Mouse (Mus musculus): ENCODE measurements around the gene Ermn. TPM values are rescaled to one million over a fixed set of nuclear protein-coding genes. Genes with fewer than 3 reads are reported as not detected.

The Ermn gene
- polyA plus RNA-seq, 1 experiment, result not detected

DNA sequence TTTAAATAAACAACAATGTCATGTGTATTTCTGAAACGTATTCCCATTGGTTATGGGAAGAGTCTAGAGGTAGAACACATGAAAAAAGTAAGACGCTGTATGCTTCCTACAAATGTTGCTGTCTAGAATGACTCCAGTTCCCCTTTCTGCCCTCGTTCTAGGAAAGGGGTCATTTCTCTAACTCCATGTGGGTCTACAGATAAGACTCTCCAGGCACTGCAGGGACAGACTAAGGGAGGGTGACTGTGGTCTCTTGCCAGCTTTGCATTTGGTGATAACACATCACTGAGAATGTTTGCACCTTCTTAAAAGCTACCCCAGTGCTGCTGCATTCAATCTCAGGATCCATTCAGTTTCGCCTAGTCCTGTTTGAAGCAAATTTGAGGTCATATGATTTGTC is 17.0 kb downstream of the Ermn start:
- Histone ChIP-seq H3K36me3 (ENCODE audit: control insufficient read depth, insufficient read depth, low read length) (no peaks in the 10 kb centered on the region), H3K27me3 (ENCODE audit: control insufficient read depth, insufficient read depth, low read length) (no peaks in the 10 kb centered on the region; the same call in 1 of the 2 replicates), H3K4me1 (ENCODE audit: control insufficient read depth, insufficient read depth, insufficient read length) (no peaks in the 10 kb centered on the region), H3K27ac (ENCODE audit: insufficient read depth, low read length) (no peak overlapping the region), H3K4me3 (ENCODE audit: extremely low read depth, insufficient read depth, insufficient read length) (no peak overlapping the region)
- 36% methylated on average over 4 of the region's 4 CpGs for WGBS
- TF ChIP-seq CTCF (IDR thresholded peaks at IDR 0.05; ENCODE audit: extremely low read depth, insufficient read depth, insufficient read length, insufficient replicate concordance) (no peak), POLR2A (IDR thresholded peaks at IDR 0.05; ENCODE audit: low read depth, low read length) (no peak)
- no peak for DNase-seq (ENCODE audit: low read depth in 1 of 2, low spot score in 2 of 2)

- Histone ChIP-seq H3K27me3 (ENCODE audit: control insufficient read depth, insufficient read depth, low read length) (no peaks in the 10 kb centered on the region), H3K36me3 (ENCODE audit: control insufficient read depth, insufficient read depth, low read length) (no peaks in the 10 kb centered on the region), H3K4me3 (ENCODE audit: extremely low read depth, insufficient read depth, insufficient read length) (no peak overlapping the region), H3K27ac (ENCODE audit: insufficient read depth, low read length) (no peak overlapping the region), H3K4me1 (ENCODE audit: control insufficient read depth, insufficient read depth, insufficient read length) (no peaks in the 10 kb centered on the region)
- no peak for DNase-seq (ENCODE audit: low read depth in 1 of 2, low spot score in 2 of 2)
- 95% methylated on average over 3 of the region's 3 CpGs for WGBS
- TF ChIP-seq POLR2A (IDR thresholded peaks at IDR 0.05; ENCODE audit: low read depth, low read length) (no peak), CTCF (IDR thresholded peaks at IDR 0.05; ENCODE audit: extremely low read depth, insufficient read depth, insufficient read length, insufficient replicate concordance) (no peak)
Observed at GRCm38 (mm10) chr2:58031431-58031830, 21.2 kb downstream of the Ermn start.

GRCm38 (mm10) chr2:58029404-58029803 is 23.3 kb downstream of the Ermn start:
- peak in 1 of 2 experiments; percentile 37 for DNase-seq (ENCODE audit: low read depth in 1 of 2, low spot score in 2 of 2)
- 20% methylated on average over 7 of the region's 7 CpGs for WGBS
- no peak overlapping the region; the same call in 1 of the 2 replicates for H3K4me3 ChIP-seq (ENCODE audit: extremely low read depth, insufficient read depth, insufficient read length)
- no peak for TF ChIP-seq POLR2A (IDR thresholded peaks at IDR 0.05; ENCODE audit: low read depth, low read length)
- peak; percentile 7; the same call in 1 of the 2 replicates for TF ChIP-seq CTCF (IDR thresholded peaks at IDR 0.05; ENCODE audit: extremely low read depth, insufficient read depth, insufficient read length, insufficient replicate concordance)
- no peaks in the 10 kb centered on the region for H3K4me1 ChIP-seq (ENCODE audit: control insufficient read depth, insufficient read depth, insufficient read length)
- H3K27ac ChIP-seq (ENCODE audit: insufficient read depth, low read length), result no peak overlapping the region
- H3K36me3 ChIP-seq (ENCODE audit: control insufficient read depth, insufficient read depth, low read length), result no peaks in the 10 kb centered on the region
- no peaks in the 10 kb centered on the region for H3K27me3 ChIP-seq (ENCODE audit: control insufficient read depth, insufficient read depth, low read length)

- WGBS, result 89% methylated on average over 5 of the region's 5 CpGs
- H3K4me3 ChIP-seq (ENCODE audit: extremely low read depth, insufficient read depth, insufficient read length), result no peak overlapping the region
Observed at GRCm38 (mm10) chr2:58026740-58027139, 25.9 kb downstream of the Ermn start.

GRCm38 (mm10) chr2:58023556-58023955 is 29.1 kb downstream of the Ermn start:
- Histone ChIP-seq H3K4me3 (ENCODE audit: extremely low read depth, insufficient read depth, insufficient read length) (no peak overlapping the region), H3K27ac (ENCODE audit: insufficient read depth, low read length) (no peak overlapping the region), H3K27me3 (ENCODE audit: control insufficient read depth, insufficient read depth, low read length) (no peaks in the 10 kb centered on the region), H3K36me3 (ENCODE audit: control insufficient read depth, insufficient read depth, low read length) (no peaks in the 10 kb centered on the region), H3K4me1 (ENCODE audit: control insufficient read depth, insufficient read depth, insufficient read length) (no peaks in the 10 kb centered on the region)
- no peak for TF ChIP-seq POLR2A (IDR thresholded peaks at IDR 0.05; ENCODE audit: low read depth, low read length)
- TF ChIP-seq CTCF (IDR thresholded peaks at IDR 0.05; ENCODE audit: extremely low read depth, insufficient read depth, insufficient read length, insufficient replicate concordance), result no peak
- no peak for DNase-seq (ENCODE audit: low read depth in 1 of 2, low spot score in 2 of 2)
- 88% methylated on average over 6 of the region's 6 CpGs for WGBS

More at GRCm38 (mm10) chr2:58026740-58027139, 25.9 kb downstream of the Ermn start:
- H3K27me3 ChIP-seq (ENCODE audit: control insufficient read depth, insufficient read depth, low read length), result no peaks in the 10 kb centered on the region
- H3K27ac ChIP-seq (ENCODE audit: insufficient read depth, low read length), result no peak overlapping the region
- H3K36me3 ChIP-seq (ENCODE audit: control insufficient read depth, insufficient read depth, low read length), result no peaks in the 10 kb centered on the region
- no peaks in the 10 kb centered on the region for H3K4me1 ChIP-seq (ENCODE audit: control insufficient read depth, insufficient read depth, insufficient read length)
- no peak for DNase-seq (ENCODE audit: low read depth in 1 of 2, low spot score in 2 of 2)
- TF ChIP-seq POLR2A (IDR thresholded peaks at IDR 0.05; ENCODE audit: low read depth, low read length) (no peak), CTCF (IDR thresholded peaks at IDR 0.05; ENCODE audit: extremely low read depth, insufficient read depth, insufficient read length, insufficient replicate concordance) (no peak)

- DNase-seq (ENCODE audit: low read depth in 1 of 2, low spot score in 2 of 2), result no peak
- Histone ChIP-seq H3K27ac (ENCODE audit: insufficient read depth, low read length) (no peak overlapping the region), H3K27me3 (ENCODE audit: control insufficient read depth, insufficient read depth, low read length) (no peaks in the 10 kb centered on the region), H3K4me3 (ENCODE audit: extremely low read depth, insufficient read depth, insufficient read length) (no peak overlapping the region), H3K4me1 (ENCODE audit: control insufficient read depth, insufficient read depth, insufficient read length) (no peaks in the 10 kb centered on the region), H3K36me3 (ENCODE audit: control insufficient read depth, insufficient read depth, low read length) (no peaks in the 10 kb centered on the region)
- 92% methylated on average over 5 of the region's 5 CpGs for WGBS
- no peak for TF ChIP-seq POLR2A (IDR thresholded peaks at IDR 0.05; ENCODE audit: low read depth, low read length)
- TF ChIP-seq CTCF (IDR thresholded peaks at IDR 0.05; ENCODE audit: extremely low read depth, insufficient read depth, insufficient read length, insufficient replicate concordance), result no peak
Observed at GRCm38 (mm10) chr2:58007081-58007480, 45.6 kb downstream of the Ermn start.

DNA sequence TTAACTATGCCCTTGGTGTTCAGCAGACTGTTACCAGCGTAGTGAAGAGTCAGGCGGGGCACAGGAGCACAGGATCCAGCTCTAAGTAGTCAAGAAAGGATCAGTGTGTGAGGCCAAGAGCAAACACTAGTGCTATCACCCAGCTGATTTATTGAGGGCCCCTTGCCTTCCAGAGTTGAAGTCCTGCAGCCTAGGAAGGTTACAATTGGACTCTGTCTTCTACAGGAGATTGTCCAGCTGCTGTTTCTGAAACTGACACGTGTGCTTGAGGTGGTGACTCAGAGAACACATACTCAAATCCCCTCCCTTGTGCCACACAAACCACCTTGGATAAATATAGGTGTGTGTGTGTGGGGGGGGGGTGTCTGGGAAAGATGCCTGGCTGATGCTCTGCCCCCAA is 51.2 kb downstream of the Ermn start:
- 75% methylated on average over 3 of the region's 3 CpGs for WGBS
- Histone ChIP-seq H3K4me1 (ENCODE audit: control insufficient read depth, insufficient read depth, insufficient read length) (no peaks in the 10 kb centered on the region), H3K27me3 (ENCODE audit: control insufficient read depth, insufficient read depth, low read length) (no peaks in the 10 kb centered on the region), H3K36me3 (ENCODE audit: control insufficient read depth, insufficient read depth, low read length) (no peaks in the 10 kb centered on the region), H3K27ac (ENCODE audit: insufficient read depth, low read length) (no peak overlapping the region), H3K4me3 (ENCODE audit: extremely low read depth, insufficient read depth, insufficient read length) (no peak overlapping the region)
- no peak for TF ChIP-seq POLR2A (IDR thresholded peaks at IDR 0.05; ENCODE audit: low read depth, low read length)
- TF ChIP-seq CTCF (IDR thresholded peaks at IDR 0.05; ENCODE audit: extremely low read depth, insufficient read depth, insufficient read length, insufficient replicate concordance), result no peak
- no peak for DNase-seq (ENCODE audit: low read depth in 1 of 2, low spot score in 2 of 2)

All from spleen, adult 2 months (tissue).